Mouse (Mus musculus) embryonic stem cell, embryonic (primary cell): Measurements from ENCODE around the gene Dgkz.

Experiments used
- CTCF ChIA-PET, 4 experiments: fragments of 300-600 bp in 2 of 4; fragments of 350-600 bp in 2 of 4; sonication (Branson Sonifier 250); formaldehyde crosslinking; loops; one replicate each; lab custom pipeline; 2022; ENCODE audit warnings: inconsistent platforms in 2 of 4; lab: Charles Lee
- POLR2A ChIA-PET, 4 experiments: fragments of 300-600 bp in 2 of 4; fragments of 350-600 bp in 2 of 4; sonication (Branson Sonifier 250); formaldehyde crosslinking; loops; one replicate each; lab custom pipeline; 2022; ENCODE audit warnings: antibody characterized with exemption in 4 of 4, inconsistent platforms in 1 of 4; lab: Charles Lee

Gene Dgkz

GRCm38 (mm10) chr2:91944170-91944950 is 31.3 kb downstream of the Dgkz start:
- ChIA-PET POLR2A (interaction anchor here (0.8 to 3.6 kb wide), 24 partner anchors 8 to 309 kb away, joined by 3 to 24 read pairs (median 5); partner anchors contain the start of genes Mdk (in 3 of the 4) and F2 (in 1 of the 4)), CTCF (interaction anchor here (0.5 to 7.1 kb wide), 53 partner anchors 8 to 503 kb away, joined by 3 to 69 read pairs (median 6); partner anchors contain the start of genes Mdk (in 3 of the 4), Chrm4 (in 2 of the 4), Creb3l1 (in 1 of the 4) and Large2 (in 1 of the 4))

- ChIA-PET POLR2A (interaction anchor here in 2 of 4 experiments (0.5 to 1.2 kb wide), 4 partner anchors 10 to 807 kb away, joined by 3 to 8 read pairs (median 4); partner anchors contain the start of gene Mdk (in 1 of the 2)), CTCF (interaction anchor here in 3 of 4 experiments (0.7 to 7.1 kb wide), 16 partner anchors 8 to 543 kb away, joined by 3 to 69 read pairs (median 16); partner anchors contain the start of gene Mdk (in 2 of the 3))
These were observed 33.3 kb downstream of the Dgkz start for GRCm38 (mm10) chr2:91942356-91942755.

DNA sequence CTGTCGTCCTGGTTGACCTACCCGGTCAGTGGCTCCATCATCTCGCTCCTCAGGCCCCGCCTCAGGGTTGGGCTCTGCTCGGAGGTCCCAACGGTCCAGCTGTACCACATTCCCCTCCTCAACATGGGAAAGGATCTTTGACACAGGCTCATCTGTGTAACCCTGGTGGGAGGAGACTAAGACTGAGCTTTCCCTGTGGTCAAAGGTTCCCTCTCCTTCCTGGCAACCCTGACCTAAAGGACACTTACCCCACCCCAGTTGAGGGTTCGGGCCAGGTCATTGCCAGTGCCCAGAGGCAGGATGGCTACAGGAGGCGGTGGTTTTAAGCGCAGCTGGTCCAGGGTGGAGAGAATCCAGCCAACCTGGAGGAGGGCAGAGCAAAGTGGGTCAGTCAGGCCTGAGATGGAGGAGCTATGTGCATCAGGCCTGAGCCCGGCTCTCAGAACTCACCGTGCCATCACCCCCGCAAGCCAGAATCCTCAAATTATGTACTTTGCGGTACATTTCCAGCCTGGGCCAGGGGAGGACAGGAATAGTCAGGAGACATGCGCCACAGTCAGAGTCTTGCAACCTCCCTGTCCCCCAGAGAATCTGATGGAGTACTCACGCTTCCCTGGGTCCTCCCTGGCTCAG is 36.2 kb downstream of the Dgkz start:
- ChIA-PET POLR2A (interaction anchor here in 1 of 4 experiments (0.8 to 1.8 kb wide), 4 partner anchors 8 to 188 kb away, joined by 3 to 8 read pairs (median 4); partner anchors contain the start of genes Chrm4 and Mdk), CTCF (interaction anchor here in 2 of 4 experiments (0.6 to 1.6 kb wide), 2 partner anchors 11 to 55 kb away, joined by 3 to 5 read pairs; no protein-coding TSS in a partner anchor)

- CTCF ChIA-PET: interaction anchor here (0.5 to 5.3 kb wide), 10 partner anchors 8 to 28 kb away, joined by 3 to 69 read pairs (median 4); partner anchors contain the start of genes Chrm4 (in 1 of the 4) and Gm9821 (in 1 of the 4)
- POLR2A ChIA-PET: interaction anchor here in 2 of 4 experiments (1.4 to 2.8 kb wide), 6 partner anchors 8 to 54 kb away, joined by 3 to 18 read pairs (median 8); partner anchors contain the start of gene Gm9821 (in 1 of the 2)
These were observed 39.5 kb downstream of the Dgkz start for GRCm38 (mm10) chr2:91936154-91936553.

DNA sequence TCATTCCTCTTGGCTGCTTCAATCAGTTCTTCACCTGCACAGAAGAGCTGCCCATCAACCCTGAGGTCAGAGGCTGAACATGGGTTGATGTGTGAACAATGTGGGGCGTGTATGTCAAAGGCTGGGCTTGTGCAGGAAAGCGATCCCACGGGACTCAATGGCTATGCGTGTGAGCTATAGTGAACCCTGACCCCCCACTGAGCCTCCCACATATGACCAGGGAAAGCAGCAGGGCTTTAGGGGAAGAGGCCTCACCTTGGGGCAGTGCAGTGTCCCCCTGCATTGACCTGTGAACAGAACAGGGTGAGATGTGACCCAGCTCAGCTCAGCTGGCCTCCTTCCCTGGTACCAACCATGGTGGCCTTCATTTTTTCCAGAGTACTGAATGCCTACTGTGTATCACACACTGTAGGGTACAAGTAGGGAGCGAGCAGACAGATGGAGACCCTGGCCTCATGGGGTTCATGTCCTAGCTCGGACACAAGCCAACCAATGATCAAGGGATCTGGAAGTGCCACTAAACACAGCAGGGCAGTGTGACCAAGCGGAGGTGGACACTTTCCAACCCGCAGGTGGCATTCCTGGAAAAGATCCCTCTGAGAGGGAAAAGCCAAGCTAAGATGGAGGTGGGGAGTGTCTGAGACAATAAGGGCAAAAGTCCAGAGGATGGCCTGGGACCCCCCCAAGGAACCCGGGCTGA is 40.7 kb downstream of the Dgkz start:
- ChIA-PET POLR2A (interaction anchor here in 3 of 4 experiments (0.6 to 3.6 kb wide), 9 partner anchors 9 to 77 kb away, joined by 3 to 18 read pairs (median 4); partner anchors contain the start of gene Gm9821 (in 1 of the 3)), CTCF (interaction anchor here in 3 of 4 experiments (0.7 to 5.3 kb wide), 5 partner anchors 9 to 38 kb away, joined by 3 to 69 read pairs (median 5); partner anchors contain the start of gene Gm9821 (in 1 of the 3))

DNA sequence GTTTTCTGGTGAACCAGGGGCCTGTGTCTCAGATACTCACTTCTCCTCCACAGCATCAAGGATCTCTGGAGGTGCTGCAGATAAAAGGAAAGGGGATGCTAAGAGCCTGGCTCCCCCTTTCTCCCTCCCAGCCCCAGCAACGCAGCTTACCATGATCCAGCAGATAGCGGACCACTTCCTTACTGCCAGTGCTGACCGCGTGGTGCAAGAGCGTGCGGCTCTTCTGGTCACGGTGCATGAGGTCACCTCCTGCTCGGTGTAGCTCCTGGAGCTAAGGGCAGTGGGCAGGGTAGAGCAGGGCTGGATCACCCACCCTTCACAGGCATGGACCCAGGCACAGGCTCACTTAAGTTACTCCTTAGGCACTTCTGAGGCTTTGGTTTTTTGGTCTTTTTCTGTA is 41.6 kb downstream of the Dgkz start:
- ChIA-PET CTCF (interaction anchor here in 3 of 4 experiments (0.8 to 5.3 kb wide), 9 partner anchors 10 to 697 kb away, joined by 3 to 69 read pairs (median 8); partner anchors contain the start of genes Gm9821 (in 2 of the 3) and Ddb2 (in 1 of the 3)), POLR2A (interaction anchor here in 3 of 4 experiments (0.9 to 3.6 kb wide), 16 partner anchors 10 to 441 kb away, joined by 3 to 33 read pairs (median 7); partner anchors contain the start of genes Gm9821 (in 2 of the 3), Large2 (in 1 of the 3) and Pex16 (in 1 of the 3))

- ChIA-PET CTCF (interaction anchor here (0.7 to 5.3 kb wide), 19 partner anchors 10 to 1958 kb away, joined by 3 to 69 read pairs (median 4); partner anchors contain the start of genes Gm9821 (in 2 of the 4) and Ddb2 (in 1 of the 4)), POLR2A (interaction anchor here (0.8 to 3.6 kb wide), 34 partner anchors 8 to 542 kb away, joined by 3 to 33 read pairs (median 6); partner anchors contain the start of genes Arhgap1 (in 2 of the 4), Large2 (in 2 of the 4), Pex16 (in 2 of the 4) and Zfp408 (in 2 of the 4))
These were observed 42.2 kb downstream of the Dgkz start for GRCm38 (mm10) chr2:91933471-91933870.

GRCm38 (mm10) chr2:91932737-91933350 is 42.8 kb downstream of the Dgkz start:
- POLR2A ChIA-PET: interaction anchor here (0.6 to 3.6 kb wide), 73 partner anchors 8 to 1369 kb away, joined by 3 to 33 read pairs (median 5); partner anchors contain the start of genes Arhgap1 (in 2 of the 4), Gm9821 (in 2 of the 4), Large2 (in 2 of the 4) and Pex16 (in 2 of the 4)
- CTCF ChIA-PET: interaction anchor here (0.6 to 5.3 kb wide), 46 partner anchors 9 to 1958 kb away, joined by 3 to 69 read pairs (median 4); partner anchors contain the start of genes Gm9821 (in 2 of the 4) and Ddb2 (in 1 of the 4)

GRCm38 (mm10) chr2:91932160-91932711 is 43.4 kb downstream of the Dgkz start, which contains the start of gene Mdk:
Gene Mdk, minus strand, starts transcription at chr2:91932297.
- ChIA-PET POLR2A (interaction anchor here (0.5 to 3.6 kb wide), 83 partner anchors 7 to 1370 kb away, joined by 3 to 33 read pairs (median 5); partner anchors contain the start of genes Gm9821 (in 3 of the 4), Arhgap1 (in 2 of the 4), Zfp408 (in 2 of the 4) and Atg13 (in 1 of the 4)), CTCF (interaction anchor here (0.6 to 5.3 kb wide), 52 partner anchors 8 to 1295 kb away, joined by 3 to 69 read pairs (median 4); partner anchors contain the start of genes Gm9821 (in 2 of the 4) and Ddb2 (in 1 of the 4))

GRCm38 (mm10) chr2:91931328-91932159 is 44.1 kb downstream of the Dgkz start:
- ChIA-PET CTCF (interaction anchor here (0.6 to 5.3 kb wide), 38 partner anchors 7 to 1253 kb away, joined by 3 to 69 read pairs (median 5); partner anchors contain the start of genes Gm9821 (in 2 of the 4) and Ddb2 (in 1 of the 4)), POLR2A (interaction anchor here in 3 of 4 experiments (0.5 to 3.6 kb wide), 66 partner anchors 9 to 1371 kb away, joined by 3 to 33 read pairs (median 5); partner anchors contain the start of genes Gm9821 (in 2 of the 3), Arhgap1 (in 1 of the 3), Ddb2 (in 1 of the 3) and Dgkz (in 1 of the 3))

- ChIA-PET CTCF (interaction anchor here (0.6 to 1.8 kb wide), 20 partner anchors 10 to 595 kb away, joined by 3 to 39 read pairs (median 6); partner anchors contain the start of gene Gm9821 (in 2 of the 4)), POLR2A (interaction anchor here in 3 of 4 experiments (0.6 to 3.3 kb wide), 18 partner anchors 8 to 658 kb away, joined by 3 to 33 read pairs (median 4); partner anchors contain the start of gene F2 (in 1 of the 3))
These were observed 44.8 kb downstream of the Dgkz start for GRCm38 (mm10) chr2:91930761-91931291.

DNA sequence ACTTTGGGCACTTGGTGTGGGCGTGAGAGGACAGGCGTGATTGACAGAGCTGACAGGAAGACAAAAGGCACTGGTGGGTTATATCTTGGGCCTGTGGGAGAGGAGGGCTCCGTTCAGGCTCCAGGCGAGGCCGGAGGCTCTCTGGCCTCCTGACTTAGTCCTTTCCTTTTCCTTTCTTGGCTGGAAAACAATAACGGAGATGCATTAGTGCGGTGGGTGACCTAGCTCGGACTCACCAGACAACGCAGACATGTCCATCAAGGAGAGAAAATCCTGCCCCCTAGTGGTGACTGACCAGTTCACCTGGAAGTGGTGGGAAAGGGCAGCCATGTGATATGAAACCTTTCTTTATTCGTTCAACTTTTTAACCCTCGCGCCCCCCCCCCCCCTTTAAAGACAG is 45.7 kb downstream of the Dgkz start:
- POLR2A ChIA-PET: interaction anchor here (0.5 to 2.1 kb wide), 33 partner anchors 10 to 693 kb away, joined by 3 to 12 read pairs (median 3); partner anchors contain the start of genes Arhgap1 (in 1 of the 4), Atg13 (in 1 of the 4), Ddb2 (in 1 of the 4) and F2 (in 1 of the 4)

GRCm38 (mm10) chr2:91929455-91929854 is 46.2 kb downstream of the Dgkz start:
- ChIA-PET POLR2A (interaction anchor here (0.5 to 2.1 kb wide), 28 partner anchors 9 to 693 kb away, joined by 3 to 12 read pairs (median 4); partner anchors contain the start of genes Arhgap1 (in 1 of the 4), Atg13 (in 1 of the 4), Ddb2 (in 1 of the 4) and F2 (in 1 of the 4)), CTCF (interaction anchor here (0.6 to 1.8 kb wide), 68 partner anchors 7 to 1702 kb away, joined by 3 to 39 read pairs (median 5); partner anchors contain the start of genes Atg13 (in 1 of the 4), Dgkz (in 1 of the 4), Gm9821 (in 1 of the 4) and Harbi1 (in 1 of the 4))

More for the DNA sequence above, 45.7 kb downstream of the Dgkz start:
- CTCF ChIA-PET: interaction anchor here (0.6 to 1.8 kb wide), 79 partner anchors 8 to 1701 kb away, joined by 3 to 39 read pairs (median 5); partner anchors contain the start of genes Gm9821 (in 2 of the 4), Atg13 (in 1 of the 4), Dgkz (in 1 of the 4) and Harbi1 (in 1 of the 4)
